Mouse (Mus musculus) megakaryocyte, adult 5-6 weeks (primary cell): ENCODE results near the gene Ptges3. TPM values are rescaled to one million over a fixed set of nuclear protein-coding genes. Genes with fewer than 3 reads are reported as not detected.
A peak's percentile ranks its signal among the peaks of the same experiment; 100 is the strongest.
"Not testable (repeated sequence)": the region's sequence is repeated elsewhere in the genome, so short reads cannot be mapped to it uniquely, and the experiment has no call there.

Experiments
- ATAC-seq: 2 replicates; pipeline ENCODE4 v1.8.0; 2016; ENCODE audit warnings: mild to moderate bottlenecking, inconsistent platforms; ENCODE audit not compliant: poor library complexity, severe bottlenecking
- total RNA-seq, 2 experiments: library from RNA; stranded (forward) in 1 of 2; stranded (reverse) in 1 of 2; fragments of 153-499, 151-499 nt in 1 of 2; fragments of 221-1000, 200-1000 nt in 1 of 2; gene quantifications; 2 replicates each; pipeline versions ENCODE4 v1.2.3 to v1.2.4; 2015 to 2017

The Ptges3 gene
- total RNA-seq, 2 experiments from 2014 or later = 120 to 140 TPM

- peak; percentile 6; the same call in 1 of the 2 replicates for ATAC-seq
Measured at GRCm38 (mm10) chr10:128058184-128058583, 570 bp upstream of the Ptges3 start.

GRCm38 (mm10) chr10:128059207-128059981 lies 640 bp downstream of the Ptges3 start:
- ATAC-seq = peak; percentile 78

GRCm38 (mm10) chr10:128061109-128061508 lies 2.4 kb downstream of the Ptges3 start:
- ATAC-seq = no peak

- ATAC-seq = no peak
Measured at GRCm38 (mm10) chr10:128062221-128062989, 3.7 kb downstream of the Ptges3 start.

- no peak for ATAC-seq
Measured at GRCm38 (mm10) chr10:128066072-128066471, 7.3 kb downstream of the Ptges3 start.

- peak; percentile 63 for ATAC-seq
Measured at GRCm38 (mm10) chr10:128069201-128069600, 10.4 kb downstream of the Ptges3 start.

GRCm38 (mm10) chr10:128070432-128070831 lies 11.7 kb downstream of the Ptges3 start:
- not testable (repeated sequence) for ATAC-seq

GRCm38 (mm10) chr10:128078269-128078668 lies 19.5 kb downstream of the Ptges3 start:
- not testable (repeated sequence) for ATAC-seq

GRCm38 (mm10) chr10:128080496-128080895 lies 21.7 kb downstream of the Ptges3 start:
- ATAC-seq = no peak

GRCm38 (mm10) chr10:128081807-128082476 lies 23.2 kb downstream of the Ptges3 start:
- no peak for ATAC-seq

- no peak for ATAC-seq
Measured at GRCm38 (mm10) chr10:128082477-128082808, 23.7 kb downstream of the Ptges3 start.

GRCm38 (mm10) chr10:128082880-128083421 lies 24.2 kb downstream of the Ptges3 start, which contains the start of gene Atp5b:
Gene Atp5b, plus strand, starts transcription at chr10:128083273.
- peak; percentile 97 for ATAC-seq

GRCm38 (mm10) chr10:128083688-128084087 lies 24.9 kb downstream of the Ptges3 start:
- ATAC-seq = peak; percentile 0; the same call in 1 of the 2 replicates

- no peak for ATAC-seq
Measured at GRCm38 (mm10) chr10:128084160-128084559, 25.4 kb downstream of the Ptges3 start.

GRCm38 (mm10) chr10:128086391-128086790 lies 27.6 kb downstream of the Ptges3 start:
- ATAC-seq = no peak

GRCm38 (mm10) chr10:128087216-128087615 lies 28.5 kb downstream of the Ptges3 start:
- not testable (repeated sequence) for ATAC-seq

- no peak for ATAC-seq
Measured at GRCm38 (mm10) chr10:128088181-128088580, 29.4 kb downstream of the Ptges3 start.

GRCm38 (mm10) chr10:128089842-128090241 lies 31.1 kb downstream of the Ptges3 start:
- ATAC-seq = no peak

- ATAC-seq = peak; percentile 58
Measured at GRCm38 (mm10) chr10:128090651-128091563, 32.2 kb downstream of the Ptges3 start.
